Mouse (Mus musculus) ES-E14 (cell line): ENCODE results near the gene Map7d3.

Experiments used
- HCFC1 ChIP-seq: IDR thresholded peaks from 2 replicates; pipeline ENCODE4 v1.6.1; 2012; ENCODE audit warnings: low read length, inconsistent platforms, borderline replicate concordance; ENCODE audit not compliant: insufficient read depth
- MAFK ChIP-seq: IDR thresholded peaks from 2 replicates; pipeline ENCODE4 v1.6.1; 2014; ENCODE audit warnings: mild to moderate bottlenecking, low read depth, low read length, inconsistent platforms; ENCODE audit not compliant: insufficient read depth
- ZNF384 ChIP-seq: IDR thresholded peaks from 2 replicates; pipeline ENCODE4 v1.6.1; 2012; ENCODE audit warnings: low read depth, low read length, inconsistent platforms

- TF ChIP-seq ZNF384 (no peak), MAFK (no peak), HCFC1 (no peak)
Measured at GRCm38 (mm10) chrX:56751536-56751935, 70.6 kb downstream of the Map7d3 start.
